Mouse (Mus musculus): ENCODE measurements around the gene Selenoi. TPM values are rescaled to one million over a fixed set of nuclear protein-coding genes. Genes with fewer than 3 reads are reported as not detected.
"Not testable (repeated sequence)": the region's sequence is repeated elsewhere in the genome, so short reads cannot be mapped to it uniquely, and the experiment has no call there.

Gene Selenoi
- polyA plus RNA-seq, 1 experiment from 2014 or later, result 22.9 TPM

DNA sequence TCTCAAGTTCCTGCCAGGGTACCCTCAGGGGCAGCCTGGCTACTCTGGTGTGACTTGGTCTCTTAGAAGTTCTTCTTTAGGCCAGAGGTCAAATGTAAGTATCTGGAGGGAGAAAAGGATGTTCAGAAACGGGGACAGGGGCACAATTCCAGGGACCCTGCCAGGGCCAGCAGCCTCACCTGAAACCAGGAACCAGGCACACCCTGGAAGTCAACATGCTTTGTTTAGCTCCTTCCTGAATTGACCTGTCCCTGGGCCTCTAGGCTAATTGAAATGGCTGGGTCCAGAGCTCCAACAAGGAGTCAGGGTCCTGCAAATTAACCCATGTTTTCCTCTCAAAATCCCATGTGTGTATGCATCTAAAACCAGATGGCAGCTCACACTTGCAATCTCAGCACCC is 27.9 kb upstream of the Selenoi start:
- Histone ChIP-seq H3K27ac (ENCODE audit: low read depth, low read length) (no peak overlapping the region), H3K9me3 (replicated peaks; ENCODE audit: control insufficient read depth, low read length) (no peaks in the 10 kb centered on the region), H3K4me3 (ENCODE audit: low read depth, low read length) (no peak overlapping the region), H3K4me2 (no peak overlapping the region), H3K27me3 (ENCODE audit: control insufficient read depth, insufficient read depth, low read length) (no peaks in the 10 kb centered on the region), H3K36me3 (ENCODE audit: control insufficient read depth, insufficient read depth, low read length) (no peaks in the 10 kb centered on the region), H3K4me1 (ENCODE audit: control insufficient read depth, insufficient read depth, low read length) (peaks cover 4% of the 10 kb centered on the region), H3K9ac (ENCODE audit: low read depth, low read length) (no peak overlapping the region)
- WGBS (ENCODE audit: insufficient replicate concordance), result 45% methylated on average over 1 of the region's 1 CpGs
- no peak for ATAC-seq (replicated peaks; ENCODE audit: insufficient number of reproducible peaks, low FRiP score, low TSS enrichment)

DNA sequence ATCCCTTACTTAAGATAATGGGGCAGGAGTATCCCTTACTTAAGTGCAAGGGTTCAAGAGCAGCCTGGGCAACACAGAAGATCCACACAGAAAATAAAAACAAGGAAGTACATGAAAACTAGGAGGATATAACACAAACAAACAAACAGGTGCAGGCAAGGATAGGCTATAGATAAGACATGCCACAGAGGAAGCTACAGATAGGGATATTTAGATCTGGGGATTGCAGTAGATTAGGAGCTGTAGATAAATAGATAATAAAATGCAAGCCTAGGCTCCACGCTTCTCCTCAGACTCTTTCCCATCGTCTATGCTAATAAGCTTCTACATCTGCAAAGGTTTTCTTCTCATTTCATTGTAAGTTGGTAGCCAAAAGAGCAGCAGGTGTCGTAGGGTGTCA is 27.3 kb upstream of the Selenoi start:
- Histone ChIP-seq H3K27ac (ENCODE audit: low read depth, low read length) (no peak overlapping the region), H3K4me1 (ENCODE audit: control insufficient read depth, insufficient read depth, low read length) (peaks cover 6% of the 10 kb centered on the region), H3K9me3 (replicated peaks; ENCODE audit: control insufficient read depth, low read length) (no peaks in the 10 kb centered on the region), H3K4me3 (ENCODE audit: low read depth, low read length) (no peak overlapping the region), H3K4me2 (no peak overlapping the region), H3K9ac (ENCODE audit: low read depth, low read length) (no peak overlapping the region), H3K27me3 (ENCODE audit: control insufficient read depth, insufficient read depth, low read length) (no peaks in the 10 kb centered on the region), H3K36me3 (ENCODE audit: control insufficient read depth, insufficient read depth, low read length) (no peaks in the 10 kb centered on the region)
- WGBS (ENCODE audit: insufficient replicate concordance), result 56% methylated on average over 3 of the region's 3 CpGs
- ATAC-seq (replicated peaks; ENCODE audit: insufficient number of reproducible peaks, low FRiP score, low TSS enrichment), result no peak

DNA sequence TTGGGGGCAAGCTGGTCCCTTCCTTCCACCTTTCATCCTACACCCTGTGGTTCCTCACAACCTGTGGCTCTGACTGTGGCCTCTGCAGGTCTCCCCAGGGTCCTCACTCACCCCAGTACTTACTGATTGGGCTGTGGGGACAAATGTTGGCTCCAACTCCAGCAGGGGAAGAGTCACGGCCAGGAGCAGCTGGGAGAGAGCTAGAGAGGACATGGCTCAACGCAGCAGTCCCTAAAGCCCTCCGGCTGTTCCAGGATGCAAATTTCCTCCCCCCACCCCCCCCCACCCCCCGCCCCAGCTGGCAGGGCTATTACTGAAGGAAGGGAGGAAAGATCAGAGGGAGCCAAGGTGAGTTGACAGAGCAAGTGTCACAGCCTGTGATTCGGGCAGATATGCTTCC is 26.9 kb upstream of the Selenoi start, which contains the start of gene Adgrf3:
Gene Adgrf3, minus strand, starts transcription at position 230 of the 400 bp plus-strand sequence.
- no peak within 1 kb of the TSS for H3K27ac ChIP-seq (ENCODE audit: low read depth, low read length)
- 37% methylated on average over 5 of the region's 5 CpGs for WGBS (ENCODE audit: insufficient replicate concordance)
- H3K9ac ChIP-seq (ENCODE audit: low read depth, low read length), result no peak within 1 kb of the TSS
- H3K4me1 ChIP-seq (ENCODE audit: control insufficient read depth, insufficient read depth, low read length), result peaks cover 6% of the 10 kb centered on the region
- no peaks in the 10 kb centered on the region for H3K9me3 ChIP-seq (replicated peaks; ENCODE audit: control insufficient read depth, low read length)
- no peak within 1 kb of the TSS for H3K4me2 ChIP-seq
- H3K27me3 ChIP-seq (ENCODE audit: control insufficient read depth, insufficient read depth, low read length), result no peaks in the 10 kb centered on the region
- no peaks in the 10 kb centered on the region for H3K36me3 ChIP-seq (ENCODE audit: control insufficient read depth, insufficient read depth, low read length)
- ATAC-seq (replicated peaks; ENCODE audit: insufficient number of reproducible peaks, low FRiP score, low TSS enrichment), result no peak
- no peak within 1 kb of the TSS for H3K4me3 ChIP-seq (ENCODE audit: low read depth, low read length)

DNA sequence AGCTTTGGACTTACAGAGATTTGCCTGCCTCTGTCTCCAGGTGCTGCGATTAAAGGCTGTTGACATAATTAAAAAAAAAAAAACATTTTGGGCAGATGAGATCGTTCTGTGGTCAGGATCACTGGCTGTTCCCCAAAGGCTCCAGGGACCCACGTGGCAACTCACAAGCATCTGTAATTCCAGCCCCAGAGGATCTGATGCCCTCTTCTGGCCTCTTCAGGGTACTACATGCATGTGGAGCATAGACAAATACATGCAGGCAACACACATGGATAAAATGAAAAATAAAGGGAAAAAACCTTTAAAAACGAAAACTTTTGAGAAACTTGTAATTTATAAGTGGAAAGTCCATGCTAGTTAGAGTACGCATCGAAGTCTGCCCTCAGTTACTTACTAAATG is 25.1 kb upstream of the Selenoi start:
- no peaks in the 10 kb centered on the region for H3K9me3 ChIP-seq (replicated peaks; ENCODE audit: control insufficient read depth, low read length)
- 65% methylated on average over 6 of the region's 6 CpGs for WGBS (ENCODE audit: insufficient replicate concordance)
- peaks cover 6% of the 10 kb centered on the region for H3K4me1 ChIP-seq (ENCODE audit: control insufficient read depth, insufficient read depth, low read length)
- no peak overlapping the region for H3K27ac ChIP-seq (ENCODE audit: low read depth, low read length)
- no peak overlapping the region for H3K4me3 ChIP-seq (ENCODE audit: low read depth, low read length)
- H3K36me3 ChIP-seq (ENCODE audit: control insufficient read depth, insufficient read depth, low read length), result no peaks in the 10 kb centered on the region
- no peak overlapping the region for H3K9ac ChIP-seq (ENCODE audit: low read depth, low read length)
- no peak overlapping the region for H3K4me2 ChIP-seq
- no peak for ATAC-seq (replicated peaks; ENCODE audit: insufficient number of reproducible peaks, low FRiP score, low TSS enrichment)
- H3K27me3 ChIP-seq (ENCODE audit: control insufficient read depth, insufficient read depth, low read length), result no peaks in the 10 kb centered on the region

DNA sequence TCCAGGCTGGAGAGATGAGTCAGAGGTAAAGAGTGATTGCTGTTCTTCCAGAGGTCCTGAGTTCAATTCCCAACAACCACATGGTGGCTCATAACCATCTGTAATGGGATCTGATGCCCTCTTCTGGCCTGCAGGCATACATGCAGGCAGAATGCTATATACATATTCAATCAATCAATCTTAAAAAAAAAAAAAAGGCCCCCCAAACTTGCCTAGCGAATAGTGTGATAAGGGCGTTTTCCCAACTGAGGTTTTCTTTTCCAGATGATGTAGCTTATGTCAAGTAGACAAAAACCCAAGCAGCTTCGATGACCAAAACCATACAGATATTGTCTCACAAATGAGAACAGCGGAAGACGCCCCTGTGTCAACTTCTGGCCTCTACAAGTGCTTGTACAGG is 21.6 kb upstream of the Selenoi start:
- not testable (repeated sequence) for H3K36me3 ChIP-seq (ENCODE audit: control insufficient read depth, insufficient read depth, low read length); H3K9ac ChIP-seq (ENCODE audit: low read depth, low read length); H3K9me3 ChIP-seq (replicated peaks; ENCODE audit: control insufficient read depth, low read length); H3K4me3 ChIP-seq (ENCODE audit: low read depth, low read length); H3K27me3 ChIP-seq (ENCODE audit: control insufficient read depth, insufficient read depth, low read length); H3K27ac ChIP-seq (ENCODE audit: low read depth, low read length); H3K4me1 ChIP-seq (ENCODE audit: control insufficient read depth, insufficient read depth, low read length); ATAC-seq (replicated peaks; ENCODE audit: insufficient number of reproducible peaks, low FRiP score, low TSS enrichment); H3K4me2 ChIP-seq
- 89% methylated on average over 5 of the region's 5 CpGs for WGBS (ENCODE audit: insufficient replicate concordance)

DNA sequence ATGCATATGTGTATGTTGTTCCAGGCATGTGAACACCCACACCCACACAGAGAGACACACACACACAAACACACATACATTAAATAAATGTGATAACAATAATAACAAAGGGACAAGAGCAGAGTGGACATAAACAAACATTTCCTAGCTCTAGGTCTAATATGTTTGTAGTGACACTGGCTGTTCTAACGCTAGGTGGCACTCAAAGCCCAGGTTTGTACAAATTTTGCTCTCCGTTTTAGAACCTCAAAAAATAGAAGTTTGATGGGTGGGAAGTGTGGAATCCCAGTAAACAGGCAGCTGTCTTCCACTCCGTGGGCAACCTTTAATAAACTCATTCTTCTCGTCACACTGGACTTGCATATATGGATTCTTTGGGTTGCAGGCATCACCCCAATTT is 17.5 kb upstream of the Selenoi start:
- Histone ChIP-seq H3K9ac (ENCODE audit: low read depth, low read length) (no peak overlapping the region), H3K4me2 (no peak overlapping the region)

DNA sequence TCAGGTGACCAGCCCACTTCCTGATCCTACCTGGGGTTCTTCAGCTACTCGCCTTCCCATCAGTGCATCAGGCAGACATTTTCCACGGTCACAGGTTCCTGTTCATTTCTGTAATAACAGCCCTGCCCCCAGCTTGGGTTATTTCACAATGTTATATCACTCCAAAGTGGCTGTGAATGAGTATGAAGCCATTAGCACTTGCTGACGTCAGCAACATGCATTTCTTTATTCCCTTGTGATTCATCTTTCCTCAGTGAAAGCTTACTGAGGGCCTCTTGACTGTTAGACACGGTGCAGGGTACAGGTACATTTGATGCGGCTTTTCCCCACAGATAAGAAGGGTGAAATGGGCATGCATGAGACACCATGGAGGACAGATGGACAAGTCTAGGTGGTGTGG is 16.4 kb upstream of the Selenoi start:
- no peak overlapping the region for H3K4me2 ChIP-seq
- H3K27ac ChIP-seq (ENCODE audit: low read depth, low read length), result no peak overlapping the region
- 77% methylated on average over 5 of the region's 5 CpGs for WGBS (ENCODE audit: insufficient replicate concordance)
- no peaks in the 10 kb centered on the region for H3K9me3 ChIP-seq (replicated peaks; ENCODE audit: control insufficient read depth, low read length)
- no peaks in the 10 kb centered on the region for H3K27me3 ChIP-seq (ENCODE audit: control insufficient read depth, insufficient read depth, low read length)
- no peak overlapping the region for H3K4me3 ChIP-seq (ENCODE audit: low read depth, low read length)
- no peaks in the 10 kb centered on the region for H3K4me1 ChIP-seq (ENCODE audit: control insufficient read depth, insufficient read depth, low read length)
- no peak for ATAC-seq (replicated peaks; ENCODE audit: insufficient number of reproducible peaks, low FRiP score, low TSS enrichment)
- no peak overlapping the region for H3K9ac ChIP-seq (ENCODE audit: low read depth, low read length)
- H3K36me3 ChIP-seq (ENCODE audit: control insufficient read depth, insufficient read depth, low read length), result no peaks in the 10 kb centered on the region

More for the DNA sequence above, 17.5 kb upstream of the Selenoi start:
- H3K27me3 ChIP-seq (ENCODE audit: control insufficient read depth, insufficient read depth, low read length), result no peaks in the 10 kb centered on the region
- no peaks in the 10 kb centered on the region for H3K9me3 ChIP-seq (replicated peaks; ENCODE audit: control insufficient read depth, low read length)
- no peak overlapping the region for H3K4me3 ChIP-seq (ENCODE audit: low read depth, low read length)
- WGBS (ENCODE audit: insufficient replicate concordance), result 11% methylated on average over 4 of the region's 4 CpGs
- H3K27ac ChIP-seq (ENCODE audit: low read depth, low read length), result no peak overlapping the region
- ATAC-seq (replicated peaks; ENCODE audit: insufficient number of reproducible peaks, low FRiP score, low TSS enrichment), result no peak
- no peaks in the 10 kb centered on the region for H3K4me1 ChIP-seq (ENCODE audit: control insufficient read depth, insufficient read depth, low read length)
- no peaks in the 10 kb centered on the region for H3K36me3 ChIP-seq (ENCODE audit: control insufficient read depth, insufficient read depth, low read length)

DNA sequence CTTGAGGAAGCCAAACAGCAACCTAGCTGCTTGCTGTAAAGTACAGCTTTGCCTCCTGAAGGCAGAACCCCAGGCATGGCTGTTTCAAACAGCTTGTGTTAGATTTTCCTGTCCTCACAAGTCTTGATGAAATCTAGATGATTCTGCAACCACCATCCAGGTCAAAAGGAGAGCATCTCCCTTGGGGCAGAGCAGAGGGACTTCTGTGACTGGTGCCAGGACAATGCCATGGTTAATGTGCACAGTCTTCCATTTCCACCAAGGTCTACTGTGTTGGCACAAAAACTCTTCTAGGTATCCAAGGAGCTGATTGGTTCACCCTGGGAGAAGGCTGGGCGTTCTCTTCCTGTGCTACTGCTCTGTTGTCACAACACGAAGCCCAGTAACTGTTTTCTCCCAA is 12.7 kb upstream of the Selenoi start:
- no peaks in the 10 kb centered on the region for H3K36me3 ChIP-seq (ENCODE audit: control insufficient read depth, insufficient read depth, low read length)
- H3K27ac ChIP-seq (ENCODE audit: low read depth, low read length), result no peak overlapping the region
- 86% methylated on average over 2 of the region's 2 CpGs for WGBS (ENCODE audit: insufficient replicate concordance)
- H3K4me1 ChIP-seq (ENCODE audit: control insufficient read depth, insufficient read depth, low read length), result no peaks in the 10 kb centered on the region
- no peaks in the 10 kb centered on the region for H3K27me3 ChIP-seq (ENCODE audit: control insufficient read depth, insufficient read depth, low read length)
- no peak for ATAC-seq (replicated peaks; ENCODE audit: insufficient number of reproducible peaks, low FRiP score, low TSS enrichment)
- no peak overlapping the region for H3K4me3 ChIP-seq (ENCODE audit: low read depth, low read length)
- no peak overlapping the region for H3K4me2 ChIP-seq
- no peak overlapping the region for H3K9ac ChIP-seq (ENCODE audit: low read depth, low read length)
- H3K9me3 ChIP-seq (replicated peaks; ENCODE audit: control insufficient read depth, low read length), result no peaks in the 10 kb centered on the region

DNA sequence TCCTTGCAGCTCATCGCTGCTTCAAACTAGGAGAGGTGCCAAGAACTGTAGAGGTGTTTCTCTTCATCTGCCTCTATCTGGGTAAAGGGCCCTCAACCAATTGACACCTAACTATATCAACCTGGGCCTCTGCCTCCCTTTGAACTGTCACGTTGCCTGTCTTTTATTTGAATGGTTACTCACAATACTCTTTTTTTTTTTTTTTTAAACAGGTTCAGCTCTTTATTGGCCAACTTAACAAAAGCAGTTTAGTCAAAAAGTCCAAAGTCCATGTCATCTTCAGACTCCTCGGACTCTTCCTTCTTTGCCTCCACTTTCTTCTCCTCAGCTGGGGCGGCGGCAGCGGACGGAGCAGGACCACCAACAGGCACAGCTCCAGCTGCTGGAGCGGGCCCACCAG is 11.7 kb upstream of the Selenoi start:
- no peak for ATAC-seq (replicated peaks; ENCODE audit: insufficient number of reproducible peaks, low FRiP score, low TSS enrichment)
- H3K4me2 ChIP-seq, result no peak overlapping the region
- WGBS (ENCODE audit: insufficient replicate concordance), result 86% methylated on average over 8 of the region's 8 CpGs
- H3K9ac ChIP-seq (ENCODE audit: low read depth, low read length), result no peak overlapping the region
- no peak overlapping the region for H3K27ac ChIP-seq (ENCODE audit: low read depth, low read length)
- H3K4me3 ChIP-seq (ENCODE audit: low read depth, low read length), result no peak overlapping the region
- no peaks in the 10 kb centered on the region for H3K4me1 ChIP-seq (ENCODE audit: control insufficient read depth, insufficient read depth, low read length)
- no peaks in the 10 kb centered on the region for H3K9me3 ChIP-seq (replicated peaks; ENCODE audit: control insufficient read depth, low read length)
- H3K27me3 ChIP-seq (ENCODE audit: control insufficient read depth, insufficient read depth, low read length), result no peaks in the 10 kb centered on the region
- no peaks in the 10 kb centered on the region for H3K36me3 ChIP-seq (ENCODE audit: control insufficient read depth, insufficient read depth, low read length)
